Mouse (Mus musculus) lung, postnatal 0 days (tissue): Measurements from ENCODE around the gene Ttc39b.

Source experiments
- CTCF ChIP-seq: IDR thresholded peaks from 2 replicates; pipeline ENCODE4 v1.5.1; 2016; ENCODE audit warnings: antibody characterized with exemption, mild to moderate bottlenecking
- EP300 ChIP-seq: IDR thresholded peaks from 2 replicates; pipeline ENCODE4 v1.6.1; 2016; ENCODE audit warnings: antibody characterized with exemption, mild to moderate bottlenecking, control low read depth

GRCm38 (mm10) chr4:83279236-83279635, 44.8 kb downstream of the Ttc39b start:
- no peak for TF ChIP-seq EP300
- TF ChIP-seq CTCF, result no peak
